Mouse (Mus musculus): ENCODE measurements around the gene Pold1.

GRCm38 (mm10) chr7:44482836-44483435, 65.7 kb downstream of the Pold1 start:
- no peak for TF ChIP-seq CTCF (IDR thresholded peaks at IDR 0.05; ENCODE audit: low read depth, low read length)
- TF ChIP-seq POLR2A (IDR thresholded peaks at IDR 0.05; ENCODE audit: extremely low read depth, insufficient read depth, low read length): no peak
